Mouse (Mus musculus) bone marrow macrophage, adult 2 months (primary cell): ENCODE results near the gene Msh4. TPM values are rescaled to one million over a fixed set of nuclear protein-coding genes. Genes with fewer than 3 reads are reported as not detected.

Experiments used
- H3K27ac ChIP-seq: 2 replicates; pipeline ENCODE4 v1.5.1; 2012; ENCODE audit warnings: low read depth, low read length; ENCODE audit not compliant: insufficient read depth
- H3K4me1 ChIP-seq: 2 replicates; pipeline ENCODE4 v1.6.1; 2012; ENCODE audit warnings: low read length; ENCODE audit not compliant: control insufficient read depth, insufficient read depth
- H3K4me3 ChIP-seq: 2 replicates; pipeline ENCODE4 v1.5.1; 2012; ENCODE audit warnings: mild to moderate bottlenecking, low read length, moderate library complexity; ENCODE audit not compliant: insufficient read depth
- CTCF ChIP-seq: IDR thresholded peaks from 2 replicates; pipeline ENCODE4 v1.5.1; 2012; ENCODE audit warnings: low read depth, mild to moderate bottlenecking, low read length, moderate library complexity
- POLR2A ChIP-seq: IDR thresholded peaks from 2 replicates; pipeline ENCODE4 v1.6.1; 2012; ENCODE audit warnings: mild to moderate bottlenecking, low read depth, low read length, borderline replicate concordance
- polyA plus RNA-seq: library from polyadenylated mRNA; stranded (reverse); fragments of >200 nt; gene quantifications from 2 replicates; pipeline ENCODE4 v1.2.4, GENCODE M21; 2012; ENCODE audit not compliant: missing spikeins, insufficient read depth, insufficient read length

Msh4 gene
- polyA plus RNA-seq, 1 experiment, result not detected

- TF ChIP-seq POLR2A (no peak), CTCF (no peak)
- H3K4me3 ChIP-seq, result no peak overlapping the region
- H3K27ac ChIP-seq, result no peak overlapping the region
- no peaks in the 10 kb centered on the region for H3K4me1 ChIP-seq
These were observed 88.5 kb downstream of the Msh4 start for GRCm38 (mm10) chr3:153817376-153817890.

DNA sequence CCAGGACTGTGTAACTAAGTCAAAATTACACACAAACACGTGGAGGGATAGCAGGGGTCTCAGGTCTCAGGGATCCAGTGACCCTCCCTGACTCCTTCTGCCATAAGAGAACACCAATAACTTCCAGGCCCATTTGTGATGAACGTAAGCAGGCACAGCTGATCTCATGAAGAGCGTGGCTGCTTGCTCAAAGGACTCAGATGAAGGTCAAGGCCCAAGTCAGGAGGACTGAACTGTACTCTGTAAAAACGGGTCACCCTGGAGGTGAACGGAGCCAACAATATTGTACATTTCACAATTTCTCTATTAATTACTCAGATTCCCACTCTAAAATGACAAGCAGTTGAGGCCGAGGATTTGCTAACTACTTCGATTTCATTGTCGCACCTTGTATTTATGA lies 91.9 kb downstream of the Msh4 start:
- TF ChIP-seq POLR2A (no peak), CTCF (no peak)
- no peak overlapping the region for H3K4me3 ChIP-seq
- no peaks in the 10 kb centered on the region for H3K4me1 ChIP-seq
- no peak overlapping the region for H3K27ac ChIP-seq

DNA sequence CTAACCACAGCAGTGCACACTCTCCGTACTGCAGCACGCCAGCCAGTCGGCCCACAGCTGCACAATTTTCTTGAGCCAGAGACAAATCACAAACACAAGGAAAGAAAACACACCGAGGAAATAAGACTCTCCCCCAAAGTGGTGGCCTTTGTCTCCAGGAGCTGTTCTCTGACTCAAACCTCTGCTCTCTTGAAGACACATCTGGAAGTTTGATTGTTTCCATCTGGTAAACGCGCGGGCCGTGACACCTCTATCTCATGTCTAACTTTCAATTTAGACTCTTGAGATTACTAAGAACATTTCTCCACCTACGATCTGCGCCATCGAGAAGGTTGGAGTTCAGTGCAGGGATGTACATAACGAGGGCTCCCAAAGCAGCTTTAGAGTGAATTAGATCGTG lies 97.5 kb downstream of the Msh4 start:
- Histone ChIP-seq H3K4me3 (no peak overlapping the region), H3K4me1 (no peaks in the 10 kb centered on the region), H3K27ac (no peak overlapping the region)
- TF ChIP-seq POLR2A (no peak), CTCF (no peak)

DNA sequence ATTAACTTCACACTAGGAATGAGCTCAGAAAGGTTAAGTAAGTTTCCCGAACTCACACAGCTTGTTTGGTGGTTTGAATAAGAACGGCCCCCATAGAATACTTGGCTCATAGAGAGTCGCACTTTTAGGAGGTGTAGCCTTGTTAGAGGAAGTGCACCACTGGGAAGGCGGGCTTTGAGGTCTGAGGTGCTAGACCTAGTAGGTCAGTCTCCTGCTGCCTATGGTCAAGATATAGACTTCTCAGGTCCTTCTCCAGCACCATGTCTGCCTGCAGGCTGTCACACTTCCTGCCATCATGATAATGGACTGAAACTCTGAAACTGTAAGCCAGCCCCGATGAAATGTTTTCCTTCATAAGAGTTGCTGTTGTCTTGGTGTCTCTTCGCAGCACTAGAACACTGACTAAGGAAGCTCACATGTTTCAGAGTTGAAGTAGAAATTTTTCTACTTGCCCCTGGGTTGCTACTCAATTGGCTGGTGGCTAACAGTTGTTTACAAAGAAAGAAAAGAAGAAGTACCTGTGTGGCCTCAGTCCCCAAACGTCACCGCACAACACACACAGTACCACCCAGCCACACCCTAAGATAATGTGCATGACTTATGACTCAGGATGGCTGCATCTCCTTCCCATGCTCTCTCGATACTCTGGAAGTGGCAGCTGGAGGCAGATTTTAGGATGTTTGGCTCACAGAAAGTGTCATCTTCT lies 98.3 kb downstream of the Msh4 start:
- H3K27ac ChIP-seq, result no peak overlapping the region
- no peaks in the 10 kb centered on the region for H3K4me1 ChIP-seq
- no peak overlapping the region for H3K4me3 ChIP-seq
- TF ChIP-seq CTCF, result no peak

Other genes with a start within 250 kb of the Msh4 start
- gene St6galnac3, start 181.0 kb downstream of the Msh4 start, polyA plus RNA-seq, result not detected in 2 replicates
- gene Asb17, start 61.9 kb downstream of the Msh4 start, polyA plus RNA-seq, result not detected in 2 replicates
- 46.5 and 53.2 TPM in 2 replicates for gene Rabggtb, start 6.9 kb upstream of the Msh4 start, polyA plus RNA-seq
- gene Acadm, start 38.5 kb upstream of the Msh4 start, polyA plus RNA-seq, result 78.7 and 90.3 TPM in 2 replicates
- gene Slc44a5, start 67.3 kb upstream of the Msh4 start, polyA plus RNA-seq, result not detected in 2 replicates